9 mouse cellular contexts compared by ENCODE assay signal in the genomic region with DNA sequence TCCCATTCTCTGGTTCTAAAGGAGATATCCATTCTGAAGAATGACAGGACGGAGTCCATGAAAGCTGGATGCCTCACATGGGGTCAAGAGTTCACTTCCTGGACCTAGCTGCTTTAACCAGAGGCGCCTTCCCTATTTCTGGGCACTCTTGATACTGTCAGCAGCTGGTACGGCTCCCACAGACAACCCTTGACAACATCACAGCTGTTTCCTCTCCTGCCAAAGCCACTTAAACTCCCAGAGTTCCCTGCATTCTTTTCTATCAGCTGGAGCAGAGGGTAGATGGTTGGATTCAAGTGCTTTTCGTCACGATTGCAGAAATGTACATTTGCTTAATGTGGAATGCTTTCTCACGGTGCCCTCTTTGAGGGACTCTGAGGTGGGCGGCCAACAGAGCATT.
DNase-seq lines count a peak whose midpoint lies in the region; ATAC-seq and TF ChIP-seq lines count a peak whose summit lies in the region.
"Had no signal": no experiment of that assay in that cellular context is flagged by ENCODE, and none has a peak within 500 bp of the region (broad histone marks: within the 10 kb centered on the region; RNA-seq: fewer than 3 reads in every experiment).

No protein-coding gene starts in this region.

- peak; percentile 28 for DNase-seq in gastrocnemius, postnatal 10 days
- DNase-seq in gastrocnemius, postnatal 25 days = no peak
- peak; percentile 95 for DNase-seq in heart, postnatal 0 days (ENCODE audit: low spot score)
- DNase-seq in kidney, postnatal 25 days = peak; percentile 57 to 76
- peak; percentile 20 for DNase-seq in retina, embryonic 14.5 days (ENCODE audit: low spot score)
- no peak for DNase-seq in layer of hippocampus, adult 8-10 months (ENCODE audit: low spot score in 2 of 2)
- no peak for DNase-seq in midbrain, postnatal 0 days (ENCODE audit: low spot score)
- no peak for DNase-seq in cerebellum, adult 11 months

- ATAC-seq in heart, postnatal 0 days (ENCODE audit: insufficient read depth, low read depth) = peak; percentile 95
- no peak for ATAC-seq in midbrain, postnatal 0 days (ENCODE audit: low FRiP score)

- peak; percentile 91 for TF ChIP-seq EP300 in heart, postnatal 0 days (IDR thresholded peaks at IDR 0.05; ENCODE audit: low read depth)

- H3K4me3 ChIP-seq in heart, postnatal 0 days (ENCODE audit: low read depth, low read length) = peak overlapping the region; percentile 3; the same call in 1 of the 2 replicates
- H3K4me3 ChIP-seq in midbrain, postnatal 0 days (ENCODE audit: low read depth, low read length) = no peak overlapping the region
- H3K4me3 ChIP-seq: limb, embryonic 15.5 days had no signal

- no peaks in the 10 kb centered on the region for H3K36me3 ChIP-seq in heart, postnatal 0 days (replicated peaks; ENCODE audit: control insufficient read depth, insufficient read depth, low read length)
- no peaks in the 10 kb centered on the region for H3K36me3 ChIP-seq in midbrain, postnatal 0 days (ENCODE audit: insufficient read depth, low read length)
- H3K36me3 ChIP-seq: limb, embryonic 15.5 days had no signal

- peaks cover 73% of the 10 kb centered on the region for H3K4me1 ChIP-seq in heart, postnatal 0 days (ENCODE audit: control insufficient read depth, insufficient read depth)
- no peaks in the 10 kb centered on the region for H3K4me1 ChIP-seq in midbrain, postnatal 0 days (ENCODE audit: insufficient read depth, low read length)

- peak overlapping the region; percentile 89 for H3K27ac ChIP-seq in heart, postnatal 0 days (ENCODE audit: low read depth)
- H3K27ac ChIP-seq in midbrain, postnatal 0 days (ENCODE audit: low read depth, low read length) = no peak overlapping the region
- H3K27ac ChIP-seq: limb, embryonic 15.5 days had no signal

- WGBS in heart, postnatal 0 days = 1% methylated on average over 7 of the region's 7 CpGs
- WGBS in midbrain, postnatal 0 days = 79% methylated on average over 7 of the region's 7 CpGs

- H3K27me3 ChIP-seq in heart, postnatal 0 days (ENCODE audit: control insufficient read depth, insufficient read depth, low read length) = no peaks in the 10 kb centered on the region
- no peaks in the 10 kb centered on the region for H3K27me3 ChIP-seq in midbrain, postnatal 0 days (ENCODE audit: insufficient read depth, low read length)
- H3K27me3 ChIP-seq: limb, embryonic 15.5 days had no signal

- no peak overlapping the region for H3K9ac ChIP-seq in heart, postnatal 0 days (replicated peaks; ENCODE audit: low read depth, low read length)
- no peak overlapping the region for H3K9ac ChIP-seq in midbrain, postnatal 0 days (replicated peaks; ENCODE audit: low read length, poor library complexity, severe bottlenecking)
- H3K9ac ChIP-seq: limb, embryonic 15.5 days had no signal

- no peaks in the 10 kb centered on the region for H3K9me3 ChIP-seq in heart, postnatal 0 days (replicated peaks; ENCODE audit: control insufficient read depth, low read length)
- no peaks in the 10 kb centered on the region for H3K9me3 ChIP-seq in midbrain, postnatal 0 days (ENCODE audit: low read length)
- H3K9me3 ChIP-seq: limb, embryonic 15.5 days had no signal

- H3K4me2 ChIP-seq in heart, postnatal 0 days (ENCODE audit: low read depth, low read length) = peak overlapping the region; percentile 40
- no peak overlapping the region for H3K4me2 ChIP-seq in midbrain, postnatal 0 days (ENCODE audit: low read depth, low read length, poor library complexity, severe bottlenecking)
- H3K4me2 ChIP-seq: limb, embryonic 15.5 days had no signal

- TF ChIP-seq CTCF in heart, postnatal 0 days (IDR thresholded peaks at IDR 0.05; ENCODE audit: low read depth) = no peak
- TF ChIP-seq CTCF in midbrain, postnatal 0 days (IDR thresholded peaks at IDR 0.05) = no peak

Comparison
In these comparisons a context has a peak if more than half of its experiments do, and no peak if none do; other contexts are left out.
1. DNase-seq: peak in gastrocnemius, postnatal 10 days (single experiment), heart, postnatal 0 days (single experiment), kidney, postnatal 25 days (2 of 2) and retina, embryonic 14.5 days (single experiment); none in gastrocnemius, postnatal 25 days (single experiment), layer of hippocampus, adult 8-10 months (0 of 2), midbrain, postnatal 0 days (single experiment) and cerebellum, adult 11 months (single experiment).